Mouse (Mus musculus) neutrophil, adult 5-6 weeks (primary cell): Measurements from ENCODE around the gene Zfp36. TPM values are rescaled to one million over a fixed set of nuclear protein-coding genes. Genes with fewer than 3 reads are reported as not detected.
A peak's percentile ranks its signal among the peaks of the same experiment; 100 is the strongest.

Source experiments
- ATAC-seq: fragments of 151-379, 151-347 bp; 2 replicates; pipeline ENCODE4 v1.8.0; 2017; ENCODE audit warnings: mild to moderate bottlenecking, moderate TSS enrichment; ENCODE audit not compliant: insufficient number of reproducible peaks, poor library complexity, low FRiP score, severe bottlenecking; ENCODE audit errors: extremely low read depth
- total RNA-seq: library from RNA; stranded (forward); fragments of 200-1000 nt; gene quantifications from 2 replicates; pipeline ENCODE4 v1.2.3, GENCODE M21; 2017

Gene Zfp36
- total RNA-seq, 1 experiment from 2014 or later, result 563 TPM

DNA sequence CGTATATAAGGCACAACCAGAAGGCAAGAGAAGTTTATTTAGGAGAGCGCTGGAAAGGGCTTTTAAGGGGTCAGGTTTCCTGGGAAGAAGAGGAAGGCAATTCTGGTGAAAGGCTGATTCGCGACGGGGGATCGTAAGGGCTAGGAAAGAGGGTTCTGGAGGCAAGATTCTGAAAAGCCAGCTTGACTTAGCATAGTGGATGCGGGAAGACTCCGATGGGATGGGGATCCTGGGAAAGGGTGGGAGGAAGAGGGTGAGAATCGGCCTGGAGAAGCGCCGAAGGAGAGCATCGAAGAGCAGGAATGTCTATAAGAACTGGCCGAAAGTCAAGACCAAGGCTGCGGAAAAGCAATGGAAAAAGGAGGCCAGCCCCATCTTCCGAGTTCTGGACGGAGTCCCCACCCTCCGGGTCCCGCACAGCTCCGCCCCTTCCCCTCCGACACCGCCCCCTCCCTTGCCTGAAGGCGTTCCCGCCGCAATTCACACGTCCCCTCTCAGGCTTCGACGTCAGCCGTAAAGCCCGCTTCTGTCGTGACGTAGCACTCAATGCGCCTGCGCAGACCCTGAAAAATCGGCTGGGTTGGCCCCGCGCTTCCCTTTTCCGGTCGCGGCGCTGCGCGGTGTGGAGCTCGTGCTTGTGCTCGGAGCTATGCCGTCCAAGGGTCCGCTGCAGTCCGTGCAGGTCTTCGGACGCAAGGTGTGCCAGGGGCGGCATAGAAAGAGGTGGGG is 29.7 kb downstream of the Zfp36 start, which contains the start of gene Rps16:
TSS of gene Rps16 (plus strand) at position 498 of the 729 bp plus-strand sequence.
- ATAC-seq, result peak; percentile 98

DNA sequence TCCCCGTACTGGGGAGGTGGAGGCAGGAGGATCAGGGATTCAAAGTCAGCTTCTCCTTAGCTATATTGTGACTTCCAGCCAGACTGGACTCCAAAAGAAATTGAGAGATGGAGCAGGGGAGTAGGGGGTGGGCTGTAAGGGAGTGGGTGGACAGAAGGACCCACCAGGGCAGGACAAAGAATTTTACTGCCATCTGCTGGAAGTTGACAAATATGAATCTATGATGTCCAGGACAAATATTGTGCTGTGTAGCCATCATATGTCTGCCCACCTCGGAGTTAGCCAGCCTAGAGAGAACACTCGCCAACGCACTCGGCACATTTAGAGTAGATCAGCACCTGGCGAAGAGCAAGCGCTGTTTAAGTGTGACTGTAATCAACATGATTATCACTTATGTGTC is 31.5 kb downstream of the Zfp36 start:
- ATAC-seq, result no peak

DNA sequence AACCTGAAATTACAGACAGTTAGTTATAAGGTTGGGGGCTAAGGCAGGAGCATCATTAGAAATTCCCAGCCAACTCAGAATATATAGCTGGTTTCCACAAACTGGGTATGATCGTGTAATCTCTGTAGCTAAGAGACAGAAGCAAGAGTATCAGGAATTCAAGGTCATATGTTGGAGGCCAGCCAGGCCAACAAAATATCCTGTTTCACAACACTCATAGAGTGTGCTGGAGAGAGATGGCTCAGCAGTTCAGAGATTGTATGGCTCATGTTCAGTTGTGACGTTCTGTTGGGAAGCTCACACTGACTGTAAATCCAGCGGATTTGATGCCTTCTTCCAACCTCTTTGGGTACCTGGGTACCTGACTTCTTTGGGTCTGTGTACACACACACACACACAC is 32.3 kb downstream of the Zfp36 start:
- ATAC-seq, result no peak

DNA sequence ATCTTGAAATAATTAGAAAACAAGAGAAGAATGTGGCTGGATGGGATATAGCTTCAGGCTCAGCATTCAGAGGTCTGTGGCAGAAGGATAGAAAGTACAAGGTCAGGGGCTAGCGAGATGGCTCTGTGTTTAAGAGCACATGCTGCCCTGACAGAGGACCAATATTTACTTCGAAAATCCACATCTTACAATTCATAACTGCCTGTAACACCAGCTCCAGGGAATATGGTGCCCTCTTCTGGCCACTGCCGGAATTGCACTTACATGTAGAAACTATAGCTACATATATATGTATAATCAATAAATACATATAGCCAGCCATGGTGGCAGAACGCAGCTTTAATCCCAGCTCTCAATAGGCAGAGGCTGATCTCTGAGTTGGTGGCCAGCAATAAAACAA is 35.4 kb downstream of the Zfp36 start:
- ATAC-seq, result peak; percentile 88

DNA sequence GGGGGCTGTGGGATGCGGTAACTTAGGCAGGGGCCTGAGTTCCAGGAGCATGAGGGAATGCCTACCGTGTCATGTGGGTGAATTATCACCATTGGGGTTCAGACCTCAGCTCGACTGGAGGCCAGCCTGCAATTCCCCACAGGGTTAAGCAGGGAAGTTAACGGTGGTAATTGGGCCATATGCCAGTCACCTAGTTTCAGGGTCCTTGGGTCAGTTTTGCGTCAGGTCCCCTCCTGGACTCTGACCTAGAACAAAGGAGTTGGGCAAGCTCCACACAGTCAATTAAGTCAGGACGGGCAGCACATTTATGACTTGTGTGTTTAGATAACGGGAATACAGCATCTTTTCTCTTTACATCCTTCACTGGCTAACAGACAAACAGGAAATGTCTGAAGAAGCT is 38.7 kb downstream of the Zfp36 start:
- no peak for ATAC-seq

DNA sequence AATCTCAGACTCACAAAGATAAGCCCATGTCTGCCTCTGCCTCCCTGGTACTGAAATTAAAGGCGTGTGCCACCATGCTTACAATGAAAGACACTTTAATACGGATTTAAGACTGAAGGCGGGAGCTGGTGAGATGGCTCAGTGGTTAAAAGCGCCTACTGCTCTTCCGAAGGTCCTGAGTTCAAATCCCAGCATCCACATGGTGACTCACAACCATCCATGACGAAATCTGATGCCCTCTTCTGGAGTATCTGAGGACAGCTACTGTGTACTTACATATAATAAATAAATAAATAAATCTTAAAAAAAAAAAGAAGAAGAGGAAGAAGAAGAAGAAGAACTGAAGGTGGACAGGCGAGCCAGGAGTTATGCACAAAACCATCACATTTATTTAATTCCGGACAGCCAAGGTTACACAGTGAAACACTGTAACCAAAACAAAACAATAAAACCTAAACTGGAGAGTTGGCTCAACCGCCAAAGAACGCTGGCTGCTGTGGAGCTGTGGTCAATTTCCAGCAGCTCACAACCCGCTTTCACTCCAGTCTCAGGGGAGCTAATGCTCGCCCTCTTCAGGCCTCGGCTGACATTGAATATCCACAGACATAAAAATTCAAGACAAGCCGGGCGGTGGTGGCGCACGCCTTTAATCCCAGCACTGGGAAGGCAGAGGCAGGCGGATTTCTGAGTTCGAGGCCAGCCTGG is 40.7 kb downstream of the Zfp36 start:
- ATAC-seq, result peak; percentile 66

DNA sequence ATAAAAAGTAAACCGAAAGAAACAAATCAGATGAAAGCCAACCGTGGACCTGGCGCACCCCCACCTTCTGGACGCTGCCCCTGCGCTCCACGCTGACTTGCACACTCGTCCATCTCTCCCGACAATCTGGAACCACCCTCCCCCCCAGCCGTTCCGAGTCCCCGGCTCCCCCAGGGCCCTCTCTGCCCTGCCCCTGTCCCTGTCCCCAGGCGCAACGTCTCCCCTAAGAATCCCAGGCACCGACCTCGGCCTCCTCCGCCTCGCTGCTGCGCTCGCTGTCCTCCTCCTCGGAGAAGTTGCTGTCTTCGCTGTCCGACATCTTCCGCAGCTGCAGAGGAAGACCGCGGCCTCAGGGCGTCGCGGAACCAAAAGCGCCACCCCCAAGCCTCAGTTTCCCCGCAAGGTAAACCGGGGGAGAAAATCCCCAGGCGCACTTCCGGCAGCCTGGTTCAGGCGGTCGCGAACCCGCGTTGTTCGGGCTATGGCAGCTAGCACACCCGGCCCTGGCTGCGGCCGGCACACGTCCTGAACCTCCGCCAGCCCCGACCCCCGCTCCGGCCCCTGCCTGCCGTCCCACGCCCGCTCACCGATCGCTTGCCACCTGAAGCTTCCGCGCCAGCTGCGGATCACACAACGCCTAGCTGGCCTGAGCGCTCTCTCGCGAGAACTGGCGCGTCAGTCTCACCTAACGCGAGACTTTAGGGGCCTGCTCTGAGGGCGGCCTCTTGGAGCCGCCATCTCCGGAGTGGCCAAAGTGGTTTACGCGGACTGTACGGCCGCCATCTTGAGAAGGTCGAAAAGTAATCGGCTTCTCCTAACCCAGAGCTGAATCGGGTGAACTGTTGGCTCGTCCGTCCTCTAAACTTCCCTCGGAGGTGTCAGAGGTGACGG is 41.7 kb downstream of the Zfp36 start, which contains the start of gene Supt5:
TSS of gene Supt5 (minus strand) at position 639 of the 891 bp plus-strand sequence.
- peak; percentile 96 for ATAC-seq

DNA sequence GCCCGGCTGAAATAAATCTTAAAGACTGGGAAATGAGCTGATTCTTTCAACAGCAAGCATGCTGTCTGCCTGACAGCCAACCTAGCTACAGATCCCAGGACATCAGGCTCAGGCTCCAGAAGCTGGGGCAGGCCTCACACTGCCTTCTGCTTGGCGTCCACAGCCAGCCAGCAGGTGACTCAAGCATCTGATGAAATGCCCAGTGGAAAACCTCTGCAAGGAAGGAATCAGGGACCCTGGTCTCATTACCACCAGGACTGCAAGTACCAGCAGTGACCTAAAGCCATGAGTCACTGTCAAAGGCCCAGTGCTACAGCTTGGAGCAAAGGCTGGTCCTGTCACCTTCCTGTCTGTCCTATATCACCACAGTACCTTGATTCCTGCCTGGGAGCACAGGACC is 44.6 kb downstream of the Zfp36 start:
- no peak for ATAC-seq

DNA sequence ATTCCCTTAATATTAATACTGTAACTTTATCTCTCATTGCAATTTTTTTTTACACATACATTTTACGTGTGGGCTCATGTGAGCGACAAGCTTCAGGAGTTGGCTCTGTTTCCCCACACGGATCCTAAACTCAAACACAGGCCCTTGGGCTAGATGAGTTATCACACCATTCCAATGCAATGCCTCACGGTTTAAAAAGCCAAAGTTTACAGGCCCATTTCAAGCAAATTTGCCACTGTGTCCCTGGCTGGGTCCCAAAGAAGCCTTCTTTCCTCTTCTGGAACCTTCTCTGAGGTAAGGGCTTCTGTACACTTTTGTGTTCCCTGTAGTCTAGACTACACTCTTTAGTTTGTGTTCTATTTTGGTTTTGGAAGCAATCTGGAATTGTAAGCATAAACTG is 45.5 kb downstream of the Zfp36 start:
- no peak for ATAC-seq

DNA sequence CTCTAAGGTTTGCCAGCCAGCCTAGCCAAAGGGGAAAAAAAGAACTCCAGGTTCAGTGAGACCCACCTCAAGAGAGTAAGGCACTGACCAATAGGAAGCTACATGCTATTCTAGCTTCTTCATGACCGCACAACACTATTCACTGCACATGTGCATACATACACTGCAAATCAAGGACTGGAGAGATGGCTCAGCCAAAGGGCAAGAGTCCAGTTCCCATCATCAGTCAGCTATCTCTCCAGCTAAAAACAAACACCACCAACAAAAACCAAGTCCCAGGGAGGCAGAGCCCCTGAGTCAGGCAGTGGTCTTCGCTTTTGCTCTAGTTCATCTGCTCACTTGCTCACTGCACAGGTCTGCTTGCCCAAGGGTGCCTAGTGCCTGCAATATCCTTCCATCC is 51.8 kb downstream of the Zfp36 start:
- no peak for ATAC-seq

Other genes with a start within 250 kb of the Zfp36 start
- 49.8 and 55.4 TPM in 2 replicates for gene Fbl, start 210.5 kb downstream of the Zfp36 start, total RNA-seq
- gene Dyrk1b, start 200.8 kb downstream of the Zfp36 start, total RNA-seq, result 11.5 and 13.2 TPM in 2 replicates
- 1.2 TPM in 1 of 2 replicates, not detected in the other for gene Eid2, start 112.4 kb downstream of the Zfp36 start, total RNA-seq
- gene Eid2b, start 102.5 kb downstream of the Zfp36 start, total RNA-seq, result 5.0 and 5.9 TPM in 2 replicates
- gene Selenov, start 89.1 kb downstream of the Zfp36 start, total RNA-seq, result not detected in 2 replicates
- gene Dll3, start 78.0 kb downstream of the Zfp36 start, total RNA-seq, result 0.12 and 0.47 TPM in 2 replicates
- 8.5 and 10.0 TPM in 2 replicates for gene Timm50, start 68.2 kb downstream of the Zfp36 start, total RNA-seq
- 118 and 126 TPM in 2 replicates for gene Supt5, start 41.5 kb downstream of the Zfp36 start, total RNA-seq
- gene Rps16, start 29.6 kb downstream of the Zfp36 start, total RNA-seq, result 700 and 800 TPM in 2 replicates
- gene Plekhg2, start 7.7 kb downstream of the Zfp36 start, total RNA-seq, result 32.6 and 39.7 TPM in 2 replicates
- 9.1 and 9.8 TPM in 2 replicates for gene Med29, start 12.5 kb upstream of the Zfp36 start, total RNA-seq
- gene Paf1, start 12.7 kb upstream of the Zfp36 start, total RNA-seq, result 218 and 230 TPM in 2 replicates
- 1,008 and 1,024 TPM in 2 replicates for gene Gmfg, start 57.2 kb upstream of the Zfp36 start, total RNA-seq
- 0.37 and 0.47 TPM in 2 replicates for gene Lrfn1, start 71.7 kb upstream of the Zfp36 start, total RNA-seq
- gene Ifnl2, start 130.2 kb upstream of the Zfp36 start, total RNA-seq, result not detected in 2 replicates
- gene Ifnl3, start 142.6 kb upstream of the Zfp36 start, total RNA-seq, result not detected in 2 replicates
- not detected in 2 replicates for gene Sycn, start 160.6 kb upstream of the Zfp36 start, total RNA-seq
- 0.49 and 0.70 TPM in 2 replicates for gene Nccrp1, start 167.0 kb upstream of the Zfp36 start, total RNA-seq
- 15.2 and 16.8 TPM in 2 replicates for gene Samd4b, start 217.9 kb upstream of the Zfp36 start, total RNA-seq
- gene Pak4, start 217.9 kb upstream of the Zfp36 start, total RNA-seq, result 6.6 and 8.8 TPM in 2 replicates